Mouse (Mus musculus) embryo, embryonic 11 days (tissue): Measurements from ENCODE around the gene Psmc5.

Source experiments
- DNase-seq: peaks from one replicate; pipeline ENCODE4 v3.0.0-alpha.2; 2015

The Psmc5 gene

DNA sequence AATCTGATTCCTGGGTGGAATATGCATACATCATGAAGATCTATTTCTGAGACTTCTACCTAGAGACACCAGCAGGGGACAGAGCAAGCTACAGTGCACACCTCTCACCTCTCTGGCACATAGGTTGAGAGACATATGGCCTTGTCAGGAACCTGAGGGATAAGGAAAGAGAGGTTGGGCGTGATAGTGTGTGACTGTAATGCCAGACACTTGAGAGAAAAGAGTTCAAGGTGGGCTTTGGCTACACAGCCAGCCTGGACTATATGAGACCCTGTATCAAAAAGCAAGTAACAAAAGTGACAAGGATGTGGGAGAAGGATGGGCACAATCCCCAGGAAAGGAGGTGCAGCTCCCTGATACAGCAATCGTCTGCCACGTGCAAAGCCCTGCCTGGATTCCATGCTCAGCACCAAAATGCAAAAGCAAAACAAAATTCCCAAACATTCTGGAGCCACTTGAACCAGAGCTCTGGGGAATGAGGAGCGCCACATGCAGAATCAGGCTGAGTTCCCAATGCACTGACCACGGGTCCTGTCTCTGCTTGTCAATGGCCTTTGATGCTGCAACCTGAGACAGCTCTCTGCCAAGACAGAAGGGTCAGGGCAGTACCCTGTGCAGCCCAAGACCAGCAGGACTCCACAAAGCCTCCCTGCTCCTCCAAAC lies 15.3 kb downstream of the Psmc5 start:
- peak; percentile 26 for DNase-seq

GRCm38 (mm10) chr11:106271794-106272643 lies 16.1 kb downstream of the Psmc5 start:
- DNase-seq = peak; percentile 50

DNA sequence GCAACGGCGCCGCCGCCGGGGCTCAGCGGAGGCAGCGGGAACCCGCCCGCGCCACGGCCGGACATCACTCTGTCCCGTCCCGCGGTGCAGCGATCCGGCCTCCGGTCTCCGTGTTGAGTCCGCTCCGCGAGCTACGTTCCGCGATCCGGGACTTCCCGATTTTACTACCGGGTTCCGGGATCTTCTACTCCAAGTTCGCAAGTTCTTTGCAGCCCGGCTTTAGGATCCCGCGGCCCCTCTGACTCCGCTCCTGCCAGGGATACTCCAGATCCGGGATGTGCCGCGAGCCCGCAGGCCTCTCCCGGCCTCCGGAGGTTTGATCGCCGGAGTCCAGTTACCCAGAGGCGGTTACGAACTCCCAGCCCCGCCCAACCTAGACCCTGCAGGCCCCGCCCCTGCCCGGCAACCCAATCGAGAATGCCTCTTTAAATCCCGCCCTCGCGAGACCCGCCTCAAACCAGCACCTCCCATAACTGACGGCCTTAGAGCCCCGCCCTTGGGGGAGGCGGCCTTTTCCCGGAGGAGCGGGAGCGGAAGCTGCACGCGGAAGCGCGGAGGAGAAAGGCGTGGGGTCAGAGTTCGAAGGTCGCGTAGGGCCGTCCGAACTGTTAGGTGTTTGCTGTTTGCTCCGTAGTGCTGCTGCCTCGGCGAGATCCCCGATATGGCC lies 16.8 kb downstream of the Psmc5 start, which contains the start of gene Smarcd2:
Gene Smarcd2 (minus strand): TSS at position 329 of the 667 bp plus-strand sequence.
- peak; percentile 100 for DNase-seq

GRCm38 (mm10) chr11:106273311-106273684 lies 17.3 kb downstream of the Psmc5 start:
- DNase-seq = no peak

GRCm38 (mm10) chr11:106273811-106274210 lies 17.9 kb downstream of the Psmc5 start:
- no peak for DNase-seq

DNA sequence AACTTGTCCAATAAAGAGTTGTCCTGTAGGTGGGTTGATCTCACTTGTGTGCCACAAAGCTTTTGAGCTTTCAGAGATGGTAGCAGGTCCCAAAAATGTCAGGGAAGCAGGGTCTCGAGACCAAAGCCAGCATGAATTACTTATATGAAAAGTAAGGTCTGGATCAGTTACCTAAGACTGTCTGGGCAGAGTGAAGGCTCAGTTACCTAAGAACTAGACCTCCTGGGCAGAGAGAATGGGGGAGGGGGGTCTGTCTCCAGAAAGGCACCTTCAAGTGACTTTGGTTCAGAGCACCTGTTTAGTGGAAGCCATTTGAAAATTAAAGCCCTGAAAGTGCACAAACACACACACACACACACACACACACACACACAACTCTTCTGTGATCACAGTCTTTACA lies 18.4 kb downstream of the Psmc5 start:
- no peak for DNase-seq

- DNase-seq = peak; percentile 49
Observed at GRCm38 (mm10) chr11:106274971-106275411, 19.0 kb downstream of the Psmc5 start.

- peak; percentile 95 for DNase-seq
Observed at GRCm38 (mm10) chr11:106276454-106276853, 20.5 kb downstream of the Psmc5 start, which contains the start of gene Tcam1. Tcam1 (plus strand) TSS chr11:106276672.

- DNase-seq = no peak
Observed at GRCm38 (mm10) chr11:106282452-106282851, 26.5 kb downstream of the Psmc5 start.

GRCm38 (mm10) chr11:106283371-106283770 lies 27.4 kb downstream of the Psmc5 start:
- no peak for DNase-seq

- DNase-seq = no peak
Observed at GRCm38 (mm10) chr11:106284126-106284525, 28.2 kb downstream of the Psmc5 start.

- DNase-seq = no peak
Observed at GRCm38 (mm10) chr11:106286206-106286605, 30.3 kb downstream of the Psmc5 start.

- no peak for DNase-seq
Observed at GRCm38 (mm10) chr11:106286987-106287386, 31.0 kb downstream of the Psmc5 start.

DNA sequence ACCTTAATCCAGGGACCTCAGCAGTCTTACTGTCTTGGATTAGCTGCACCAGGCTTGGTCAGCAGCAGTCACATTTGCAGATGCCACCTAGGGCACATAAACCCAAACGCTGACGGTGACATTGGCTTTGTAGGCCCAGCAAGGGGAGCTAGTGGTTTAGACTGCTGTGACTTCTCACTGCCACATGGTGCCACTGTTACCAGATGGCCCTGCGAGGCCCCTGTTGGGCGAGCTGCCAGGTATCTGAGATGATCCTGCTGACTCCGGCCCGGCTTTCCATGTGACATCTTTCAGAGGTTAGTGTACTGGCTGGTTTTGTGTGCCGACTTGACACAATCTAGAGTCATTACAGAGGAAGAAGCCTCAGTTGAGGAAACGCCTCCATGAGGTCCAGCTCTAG lies 33.4 kb downstream of the Psmc5 start:
- no peak for DNase-seq

DNA sequence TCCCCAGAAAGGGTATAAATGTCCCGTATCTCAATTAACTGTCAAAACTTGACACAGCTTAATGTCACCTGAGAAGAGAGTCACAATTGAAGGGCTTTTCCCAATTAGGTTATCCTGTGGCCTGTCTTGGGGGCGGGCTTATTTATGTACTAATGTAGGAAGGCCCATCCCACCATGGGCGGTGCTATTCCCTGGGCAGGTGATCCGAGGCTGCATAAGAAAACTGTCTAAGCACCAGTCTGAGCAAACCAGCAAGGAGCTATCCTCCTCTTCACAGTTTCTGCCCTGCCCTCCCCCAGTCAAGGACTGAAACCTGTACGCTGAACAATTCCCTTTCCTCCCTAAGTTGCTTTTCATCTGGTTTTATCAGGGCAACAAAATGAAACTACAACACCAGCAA lies 34.4 kb downstream of the Psmc5 start:
- no peak for DNase-seq

GRCm38 (mm10) chr11:106291861-106292260 lies 35.9 kb downstream of the Psmc5 start:
- DNase-seq = no peak

DNA sequence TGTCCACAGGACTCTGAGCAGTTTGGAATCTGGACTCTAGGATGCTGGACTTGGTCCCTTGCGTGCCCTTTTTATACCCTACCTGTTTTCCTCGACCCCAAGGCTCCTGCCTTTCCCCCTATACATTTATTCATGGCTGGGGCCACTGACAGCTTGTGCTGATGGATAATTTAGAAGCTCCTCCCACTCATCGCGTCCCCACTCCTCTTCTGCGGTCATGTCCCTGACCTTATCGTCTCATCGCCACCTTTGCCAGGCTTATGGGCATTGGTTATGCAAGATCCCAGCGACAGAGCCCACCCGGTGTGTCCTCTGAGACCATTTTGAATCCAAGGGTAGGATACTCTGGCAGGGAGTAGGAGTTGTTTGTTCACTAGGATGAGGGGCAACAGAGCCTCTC lies 45.8 kb downstream of the Psmc5 start, which contains the start of gene Gh:
Gene Gh (minus strand): TSS at position 101 of the 400 bp plus-strand sequence.
- no peak for DNase-seq

- peak; percentile 64 for DNase-seq
Observed at GRCm38 (mm10) chr11:106302634-106303033, 46.7 kb downstream of the Psmc5 start.

DNA sequence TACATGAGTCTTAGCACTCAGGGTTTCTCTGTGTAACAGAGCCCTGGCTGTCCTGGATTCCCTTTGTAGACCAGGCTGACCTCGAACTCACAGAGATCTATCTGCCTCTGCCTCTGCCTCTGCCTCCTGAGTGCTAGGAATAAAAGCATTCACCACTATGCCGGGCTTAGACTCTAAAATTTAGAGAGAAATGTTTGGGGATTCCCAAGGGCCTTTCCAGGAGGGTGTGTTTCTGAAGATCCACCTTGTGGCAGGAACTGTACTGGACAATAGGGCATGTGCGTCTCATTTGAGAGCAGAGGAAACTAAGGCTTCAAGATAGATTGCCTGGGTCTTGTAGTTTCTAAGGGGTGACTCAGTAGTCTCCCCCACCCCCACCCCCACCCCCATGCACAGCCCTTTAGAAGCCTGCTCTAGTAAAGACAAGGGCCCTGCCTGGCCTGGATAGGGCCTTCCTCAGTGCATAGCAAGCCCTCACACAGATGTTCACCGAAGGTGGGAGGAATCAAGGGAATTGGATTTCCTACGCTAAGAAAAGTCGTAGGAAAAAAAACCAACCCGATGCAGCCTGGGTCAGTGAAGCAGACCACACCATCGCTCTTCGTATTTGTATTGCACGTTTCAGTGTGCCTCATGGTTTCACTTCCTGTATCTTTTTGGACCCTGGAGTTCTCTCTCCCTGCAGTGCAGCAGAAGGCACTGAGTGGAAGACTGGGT lies 49.6 kb downstream of the Psmc5 start:
- DNase-seq = no peak

- no peak for DNase-seq
Observed at GRCm38 (mm10) chr11:106306065-106306385, 50.1 kb downstream of the Psmc5 start.

- no peak for DNase-seq
Observed at GRCm38 (mm10) chr11:106306758-106307157, 50.8 kb downstream of the Psmc5 start.

DNA sequence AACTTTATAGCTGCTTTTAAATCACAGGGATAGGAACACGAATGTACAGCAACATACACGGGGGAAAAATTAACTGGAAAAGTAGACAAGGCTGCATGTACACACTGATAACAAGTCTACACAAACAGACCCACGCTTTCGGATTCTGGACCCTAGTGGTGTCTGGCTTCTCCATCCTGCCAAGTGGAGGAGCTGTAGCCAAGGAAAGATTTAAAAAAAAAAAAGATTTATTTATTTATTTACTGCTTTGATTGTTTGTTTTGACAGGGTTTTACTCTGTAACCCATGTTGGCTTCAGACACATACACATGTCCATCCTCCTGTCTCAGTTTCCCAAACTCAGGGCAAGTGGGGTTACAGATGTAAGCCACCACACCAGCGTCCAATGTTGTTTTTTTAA lies 51.5 kb downstream of the Psmc5 start:
- DNase-seq = no peak

GRCm38 (mm10) chr11:106308162-106308561 lies 52.2 kb downstream of the Psmc5 start:
- DNase-seq = no peak
